Mouse (Mus musculus) brown adipose tissue, adult 24 weeks (tissue): ENCODE results near the gene Defb15. TPM values are rescaled to one million over a fixed set of nuclear protein-coding genes. Genes with fewer than 3 reads are reported as not detected.
"Not testable (repeated sequence)": the region's sequence is repeated elsewhere in the genome, so short reads cannot be mapped to it uniquely, and the experiment has no call there.

ENCODE experiments used
- H3K27ac ChIP-seq: fragments of 200-500 bp; replicated peaks from 2 replicates; pipeline ENCODE4 v1.5.1; 2012; ENCODE audit warnings: low read depth, mild to moderate bottlenecking, low read length
- H3K4me1 ChIP-seq: fragments of 200-500 bp; 2 replicates; pipeline ENCODE4 v1.6.1; 2012; ENCODE audit warnings: low read length, mixed read lengths; ENCODE audit not compliant: control insufficient read depth, insufficient read depth, insufficient read length
- H3K4me3 ChIP-seq: fragments of 200-500 bp; 2 replicates; pipeline ENCODE4 v1.5.1; 2012; ENCODE audit warnings: low read depth, mild to moderate bottlenecking, low read length, moderate library complexity; ENCODE audit not compliant: insufficient read depth
- polyA plus RNA-seq: library from polyadenylated mRNA; stranded (reverse); fragments of >200 nt; gene quantifications from 2 replicates; pipeline ENCODE4 v1.2.4, GENCODE M21; 2012; ENCODE audit not compliant: missing spikeins, insufficient read depth, insufficient read length

Gene Defb15
- polyA plus RNA-seq: not detected in 2 replicates

- H3K4me3 ChIP-seq: no peak within 1 kb of the TSS
- H3K4me1 ChIP-seq: no peaks in the 10 kb centered on the region
- no peak within 1 kb of the TSS for H3K27ac ChIP-seq
Measured at GRCm38 (mm10) chr8:21932610-21933009, at the start of gene Defb15. Gene Defb15 (minus strand): TSS chr8:21932710.

DNA sequence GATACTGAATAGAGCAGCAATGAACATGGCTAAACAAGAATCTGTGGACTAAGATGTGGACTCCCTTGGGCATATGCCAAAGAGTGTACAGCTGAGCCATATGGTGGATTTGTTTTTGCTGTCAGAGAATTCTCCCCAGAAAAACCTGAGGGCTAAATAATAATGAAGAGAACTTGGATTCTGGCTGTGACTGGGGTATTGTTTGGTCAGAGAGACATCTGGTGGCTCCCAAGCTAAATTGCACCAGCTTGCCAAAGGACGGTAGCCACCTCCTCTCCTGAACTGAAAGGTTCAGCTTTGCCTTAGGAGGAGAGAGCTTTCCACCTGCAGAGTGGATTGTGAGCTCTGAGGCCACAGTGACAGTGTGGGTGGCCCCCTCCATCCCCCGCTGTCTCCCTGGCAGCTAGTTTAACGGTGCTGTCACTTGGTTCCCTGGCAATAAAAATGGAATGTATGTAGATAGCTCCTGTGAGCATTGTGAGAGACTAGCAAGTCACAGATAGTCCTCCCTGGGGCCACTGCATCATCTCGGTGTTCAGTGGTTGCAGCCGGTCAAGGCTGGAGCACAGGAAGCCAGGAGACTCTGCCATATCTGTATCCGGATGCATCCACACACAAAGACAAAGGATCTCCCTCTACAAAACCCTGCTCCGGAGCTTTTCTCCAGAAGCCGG, 49.3 kb upstream of the Defb15 start:
- Histone ChIP-seq H3K4me1 (no peaks in the 10 kb centered on the region), H3K27ac (no peak overlapping the region), H3K4me3 (no peak overlapping the region)

- no peak overlapping the region for H3K27ac ChIP-seq
Measured at GRCm38 (mm10) chr8:21978193-21978592, 45.7 kb upstream of the Defb15 start.

GRCm38 (mm10) chr8:21969475-21969874, 37.0 kb upstream of the Defb15 start, which contains the start of gene Ccdc70:
Gene Ccdc70 (plus strand): TSS chr8:21969775.
- Histone ChIP-seq H3K27ac (no peak within 1 kb of the TSS), H3K4me1 (no peaks in the 10 kb centered on the region), H3K4me3 (no peak within 1 kb of the TSS)

More at GRCm38 (mm10) chr8:21978193-21978592, 45.7 kb upstream of the Defb15 start:
- Histone ChIP-seq H3K4me3 (no peak overlapping the region), H3K4me1 (no peaks in the 10 kb centered on the region)

DNA sequence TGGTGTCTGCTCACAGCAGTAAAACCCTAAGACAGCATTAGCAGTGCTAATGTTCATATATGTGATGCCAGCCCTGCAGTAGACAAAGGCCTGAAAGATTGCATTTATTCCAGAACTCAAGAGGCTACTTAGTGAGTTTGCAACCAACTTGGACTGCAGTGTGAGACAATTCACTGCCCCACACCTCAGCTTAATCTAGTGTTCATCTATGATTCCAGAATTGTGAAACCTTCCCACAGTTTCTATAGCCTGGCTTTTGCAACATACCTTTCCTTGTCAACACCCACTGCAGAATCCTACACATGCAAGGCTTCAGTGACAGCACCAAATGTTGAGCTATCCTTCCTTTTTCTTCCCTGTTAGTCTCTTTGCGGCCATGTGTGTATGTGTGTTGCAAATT, 34.1 kb upstream of the Defb15 start:
- Histone ChIP-seq H3K4me3 (no peak overlapping the region), H3K4me1 (no peaks in the 10 kb centered on the region), H3K27ac (no peak overlapping the region)

- Histone ChIP-seq H3K4me3 (no peak within 1 kb of the TSS), H3K4me1 (no peaks in the 10 kb centered on the region), H3K27ac (no peak within 1 kb of the TSS)
Measured at GRCm38 (mm10) chr8:21958414-21958813, 25.9 kb upstream of the Defb15 start, which contains the start of gene Fam90a1a. Gene Fam90a1a (plus strand): TSS chr8:21958714.

DNA sequence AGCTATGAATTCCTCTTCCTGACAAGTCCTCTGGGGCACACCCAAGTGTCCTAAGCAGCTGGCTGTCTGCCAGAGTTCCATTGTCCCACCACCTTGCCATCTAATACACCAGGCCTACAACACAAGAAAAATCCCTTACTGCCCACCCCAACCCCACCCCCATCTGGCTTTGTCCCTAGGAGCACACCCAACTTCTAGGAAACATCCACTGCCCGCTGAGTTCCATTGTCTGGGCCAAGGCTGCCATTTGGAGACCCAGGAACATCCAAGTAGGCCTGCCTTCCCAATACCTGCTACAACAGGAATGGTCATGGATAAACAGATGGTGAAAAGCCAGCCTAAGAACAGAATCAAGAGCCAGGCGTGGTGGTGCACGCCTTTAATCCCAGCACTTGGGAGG, 23.8 kb upstream of the Defb15 start:
- no peaks in the 10 kb centered on the region for H3K4me1 ChIP-seq
- H3K4me3 ChIP-seq: no peak overlapping the region
- H3K27ac ChIP-seq: no peak overlapping the region

DNA sequence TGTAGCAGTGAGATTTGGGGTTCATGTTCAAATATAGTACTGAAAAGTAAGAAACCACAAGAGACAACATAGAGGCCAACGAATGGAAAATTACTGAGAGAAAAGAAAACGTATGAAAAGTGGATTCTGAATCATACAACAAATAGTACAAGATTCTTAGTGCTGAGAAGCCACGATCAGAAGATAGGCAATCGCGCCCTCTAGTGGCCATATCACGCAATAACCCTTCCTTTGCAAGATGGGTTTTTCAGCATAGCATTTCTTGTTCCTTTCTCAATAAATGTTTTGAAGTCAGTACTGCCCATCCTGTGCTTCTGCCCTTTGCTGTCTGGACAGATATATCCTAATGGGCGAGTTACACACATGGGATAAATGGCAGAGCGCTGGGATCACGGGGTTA, 22.8 kb upstream of the Defb15 start:
- H3K27ac ChIP-seq: no peak overlapping the region
- H3K4me1 ChIP-seq: no peaks in the 10 kb centered on the region

GRCm38 (mm10) chr8:21947311-21948017, 15.0 kb upstream of the Defb15 start:
- Histone ChIP-seq H3K4me1 (no peaks in the 10 kb centered on the region), H3K4me3 (no peak overlapping the region), H3K27ac (no peak overlapping the region)

More for the DNA sequence above, 22.8 kb upstream of the Defb15 start:
- no peak overlapping the region for H3K4me3 ChIP-seq

GRCm38 (mm10) chr8:21946462-21946861, 14.0 kb upstream of the Defb15 start, which contains the start of gene Defb13:
Gene Defb13 (plus strand): TSS chr8:21946762.
- Histone ChIP-seq H3K27ac (no peak within 1 kb of the TSS), H3K4me3 (no peak within 1 kb of the TSS), H3K4me1 (no peaks in the 10 kb centered on the region)

DNA sequence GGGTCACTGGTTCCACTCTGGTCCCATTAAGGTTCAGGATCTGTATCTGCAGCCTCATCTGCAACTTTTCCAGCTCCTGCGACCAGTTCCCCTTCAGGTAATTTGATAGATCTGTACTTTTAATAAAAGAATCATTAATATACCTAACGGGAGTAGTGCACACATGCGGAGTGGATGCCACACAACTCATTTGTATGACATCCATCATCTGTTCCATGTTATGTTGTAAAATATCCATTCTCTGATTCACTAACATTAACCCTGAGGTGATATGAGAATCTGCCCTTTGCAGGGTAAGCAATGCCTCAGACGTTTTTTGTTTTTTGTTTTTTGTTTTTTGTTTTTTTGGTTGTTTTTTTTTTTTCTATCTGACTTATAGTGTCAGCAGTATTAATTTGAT, 5.5 kb upstream of the Defb15 start, which contains the start of gene Defb35:
Gene Defb35, plus strand, starts transcription at position 301 of the 400 bp plus-strand sequence.
- H3K4me3 ChIP-seq, H3K27ac ChIP-seq, H3K4me1 ChIP-seq: not testable (repeated sequence)

GRCm38 (mm10) chr8:21930754-21931153, 1.8 kb downstream of the Defb15 start:
- not testable (repeated sequence) for H3K4me1 ChIP-seq, H3K27ac ChIP-seq, H3K4me3 ChIP-seq

DNA sequence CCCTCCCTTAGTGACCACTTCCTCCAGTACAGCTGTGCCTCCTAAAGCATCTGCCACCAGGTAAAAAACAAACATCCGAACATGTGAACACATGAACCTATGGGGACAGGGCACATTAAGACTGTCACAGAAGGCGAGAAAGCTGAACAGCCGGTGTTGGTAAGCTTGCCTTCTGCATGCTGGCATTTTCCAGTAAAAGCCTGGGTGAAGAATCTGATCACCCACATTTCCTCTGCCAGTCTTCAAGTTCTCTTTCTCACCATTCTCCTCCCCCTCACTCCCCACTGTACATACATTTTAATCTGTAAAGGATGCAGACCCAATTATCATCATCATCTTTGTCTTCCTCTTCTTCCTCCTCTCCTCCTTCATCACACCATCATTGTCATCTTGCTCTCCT, 16.9 kb downstream of the Defb15 start:
- Histone ChIP-seq H3K4me3 (no peak overlapping the region), H3K27ac (no peak overlapping the region), H3K4me1 (no peaks in the 10 kb centered on the region)

- Histone ChIP-seq H3K4me1 (no peaks in the 10 kb centered on the region), H3K4me3 (no peak overlapping the region), H3K27ac (no peak overlapping the region)
Measured at GRCm38 (mm10) chr8:21912554-21912953, 20.0 kb downstream of the Defb15 start.

DNA sequence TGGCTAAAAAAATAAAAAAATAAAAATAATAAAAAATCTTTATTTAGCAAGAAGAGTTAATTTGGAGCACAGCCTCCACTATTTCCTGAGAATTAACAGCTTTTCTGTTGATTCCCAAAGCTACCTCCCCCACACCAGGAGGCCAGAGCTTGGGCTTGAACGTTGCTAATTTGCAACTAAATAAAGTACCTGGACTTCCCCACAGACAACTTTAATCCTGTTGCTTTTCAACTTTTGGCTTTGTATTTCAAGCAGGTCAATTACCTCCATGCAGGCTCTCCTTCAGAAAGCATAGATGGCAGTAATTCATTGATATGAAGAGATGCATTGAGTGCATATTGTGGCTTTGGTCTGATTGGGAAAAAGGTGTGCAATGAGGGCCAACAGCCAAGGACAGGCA, 20.6 kb downstream of the Defb15 start:
- no peaks in the 10 kb centered on the region for H3K4me1 ChIP-seq
- H3K27ac ChIP-seq: no peak overlapping the region
- H3K4me3 ChIP-seq: no peak overlapping the region

- not testable (repeated sequence) for H3K4me1 ChIP-seq, H3K27ac ChIP-seq, H3K4me3 ChIP-seq
Measured at GRCm38 (mm10) chr8:21906290-21906689, 26.2 kb downstream of the Defb15 start, which contains the start of gene Defb11. Gene Defb11 (minus strand): TSS chr8:21906412.
